Mouse (Mus musculus) gastrocnemius, adult 2 months (tissue): ENCODE measurements around the gene Crk. TPM values are rescaled to one million over a fixed set of nuclear protein-coding genes. Genes with fewer than 3 reads are reported as not detected.

Experiments
- DNase-seq: peaks from one replicate; pipeline ENCODE4 v3.0.0; 2022
- H3K27ac ChIP-seq: fragments of 200-600 bp; 2 replicates; pipeline ENCODE4 v1.8.1; 2022; ENCODE audit warnings: mild to moderate bottlenecking
- H3K4me3 ChIP-seq: fragments of 200-600 bp; 2 replicates; pipeline ENCODE4 v1.8.1; 2022; ENCODE audit warnings: mild to moderate bottlenecking, moderate library complexity
- CTCF ChIP-seq: fragments of 200-600 bp; IDR thresholded peaks from 2 replicates; pipeline ENCODE4 v1.8.1; 2022; ENCODE audit warnings: antibody characterized with exemption, mild to moderate bottlenecking, moderate library complexity
- intact Hi-C: fragments of 180-260 bp; cut with DNase I; formaldehyde crosslinking; loops from one replicate; pipeline ENCODE4 v1.15.1; 2025
- total RNA-seq, 2 experiments: library from RNA; stranded (reverse); gene quantifications; 2 replicates each; pipeline ENCODE4 v1.2.3; 2021

Crk gene
- total RNA-seq, 2 experiments from 2014 or later: 53.4 to 64.3 TPM

GRCm38 (mm10) chr11:75657841-75658240 lies 21.2 kb upstream of the Crk start:
- DNase-seq: no peak
- no peak overlapping the region for H3K27ac ChIP-seq
- TF ChIP-seq CTCF: no peak
- H3K4me3 ChIP-seq: no peak overlapping the region
- intact Hi-C loops: loop anchor here (2.0 kb wide), 1 partner anchor 21 kb away; the partner anchor contains the start of gene Crk

- intact Hi-C loops: no loop called here
- no peak overlapping the region for H3K27ac ChIP-seq
- no peak for TF ChIP-seq CTCF
- H3K4me3 ChIP-seq: no peak overlapping the region
- DNase-seq: no peak
Measured at GRCm38 (mm10) chr11:75658311-75658710, 20.7 kb upstream of the Crk start.

- H3K4me3 ChIP-seq: no peak overlapping the region
- peak overlapping the region; percentile 13; the same call in 1 of the 2 replicates for H3K27ac ChIP-seq
- intact Hi-C loops: no loop called here
- no peak for DNase-seq
- no peak for TF ChIP-seq CTCF
Measured at GRCm38 (mm10) chr11:75658996-75659750, 19.9 kb upstream of the Crk start.

DNA sequence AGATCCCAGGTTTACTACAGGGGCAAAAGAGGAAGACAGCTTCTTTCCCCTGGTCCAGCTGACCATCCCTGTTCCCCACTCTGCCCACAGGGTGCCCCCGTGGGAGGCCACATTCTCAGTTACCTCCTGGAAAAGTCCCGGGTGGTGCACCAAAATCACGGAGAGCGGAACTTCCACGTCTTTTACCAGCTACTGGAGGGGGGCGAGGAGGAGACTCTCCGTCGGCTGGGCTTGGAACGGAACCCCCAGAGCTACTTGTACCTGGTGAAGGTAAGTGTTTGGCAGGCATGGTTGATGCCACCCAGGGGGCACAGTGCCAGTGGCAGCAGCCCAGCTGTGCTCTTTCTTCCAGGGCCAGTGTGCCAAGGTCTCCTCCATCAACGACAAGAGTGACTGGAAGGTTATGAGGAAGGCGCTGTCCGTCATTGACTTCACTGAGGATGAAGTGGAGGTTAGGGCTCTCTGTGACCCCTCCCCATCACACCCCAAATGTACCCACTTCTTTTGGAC lies 18.9 kb upstream of the Crk start:
- Histone ChIP-seq H3K27ac (no peak overlapping the region), H3K4me3 (no peak overlapping the region)
- no peak for TF ChIP-seq CTCF
- intact Hi-C loops: no loop called here
- DNase-seq: no peak

DNA sequence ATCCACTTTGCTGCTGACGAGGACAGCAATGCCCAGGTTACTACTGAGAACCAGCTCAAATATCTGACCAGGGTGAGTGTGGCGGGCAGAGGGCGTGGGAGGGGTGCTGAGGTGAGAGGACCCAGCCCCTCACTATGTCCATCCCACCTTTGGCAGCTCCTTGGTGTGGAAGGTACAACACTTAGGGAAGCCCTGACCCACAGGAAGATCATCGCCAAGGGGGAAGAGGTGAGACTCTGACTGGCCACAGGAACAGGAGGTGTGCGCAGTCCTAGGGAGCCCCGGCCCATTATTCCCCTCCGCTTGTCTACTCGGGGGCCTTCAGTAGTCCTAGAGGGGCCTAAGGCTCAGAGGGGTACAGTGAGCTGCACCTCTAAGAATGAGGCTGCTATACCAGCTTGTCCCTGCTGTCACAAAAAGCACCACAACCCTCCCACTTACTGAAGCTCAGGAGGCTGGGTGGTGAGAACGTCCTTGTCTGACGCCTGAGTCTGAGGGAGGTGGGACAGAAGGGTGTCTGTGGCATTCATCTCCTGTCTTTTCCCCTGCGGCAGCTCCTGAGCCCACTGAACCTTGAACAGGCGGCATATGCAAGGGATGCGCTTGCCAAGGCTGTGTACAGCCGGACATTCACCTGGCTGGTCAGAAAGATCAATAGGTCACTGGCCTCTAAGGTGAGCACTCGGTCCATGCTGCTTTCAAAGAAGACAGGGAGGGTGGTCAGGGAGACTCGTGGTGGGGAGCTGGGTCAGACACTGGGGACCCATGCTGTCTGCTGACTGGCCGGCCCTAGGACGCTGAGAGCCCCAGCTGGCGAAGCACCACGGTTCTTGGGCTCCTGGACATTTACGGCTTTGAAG lies 17.9 kb upstream of the Crk start:
- no peak for TF ChIP-seq CTCF
- intact Hi-C loops: no loop called here
- H3K27ac ChIP-seq: no peak overlapping the region

DNA sequence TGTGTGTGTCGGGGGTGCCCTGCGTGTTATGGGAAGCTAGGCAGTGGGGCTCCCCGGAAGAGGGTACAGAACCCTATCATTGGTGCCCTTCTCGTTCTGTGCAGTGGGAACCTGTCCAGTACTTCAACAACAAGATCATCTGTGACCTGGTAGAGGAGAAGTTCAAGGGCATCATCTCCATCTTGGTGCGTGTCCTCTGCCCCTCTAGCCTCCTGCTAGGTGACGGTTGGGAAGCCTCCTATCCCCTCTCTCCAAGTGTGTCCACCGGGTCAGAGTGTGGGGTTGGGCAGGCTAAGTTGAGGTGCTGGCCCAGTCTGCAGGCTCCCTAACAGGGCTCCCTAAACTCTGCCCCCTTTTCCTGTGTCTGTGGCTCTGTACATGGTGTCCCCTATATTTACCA lies 16.9 kb upstream of the Crk start:
- intact Hi-C loops: no loop called here
- DNase-seq: no peak

More for the DNA sequence above, 17.9 kb upstream of the Crk start:
- DNase-seq: no peak
- no peak overlapping the region for H3K4me3 ChIP-seq

GRCm38 (mm10) chr11:75666296-75666695 lies 12.8 kb upstream of the Crk start:
- intact Hi-C loops: no loop called here
- H3K27ac ChIP-seq: no peak overlapping the region
- no peak for TF ChIP-seq CTCF

More for the DNA sequence above, 16.9 kb upstream of the Crk start:
- Histone ChIP-seq H3K4me3 (no peak overlapping the region), H3K27ac (no peak overlapping the region)
- TF ChIP-seq CTCF: no peak

GRCm38 (mm10) chr11:75668621-75669020 lies 10.4 kb upstream of the Crk start:
- intact Hi-C loops: no loop called here
- Histone ChIP-seq H3K27ac (no peak overlapping the region), H3K4me3 (no peak overlapping the region)
- no peak for TF ChIP-seq CTCF
- no peak for DNase-seq

More at GRCm38 (mm10) chr11:75666296-75666695, 12.8 kb upstream of the Crk start:
- DNase-seq: no peak
- H3K4me3 ChIP-seq: no peak overlapping the region

GRCm38 (mm10) chr11:75669176-75669852 lies 9.7 kb upstream of the Crk start:
- no peak for DNase-seq
- no peak overlapping the region for H3K27ac ChIP-seq
- H3K4me3 ChIP-seq: no peak overlapping the region
- no peak for TF ChIP-seq CTCF
- intact Hi-C loops: no loop called here

GRCm38 (mm10) chr11:75669853-75670200 lies 9.2 kb upstream of the Crk start:
- H3K27ac ChIP-seq: no peak overlapping the region
- no peak for DNase-seq
- TF ChIP-seq CTCF: no peak
- H3K4me3 ChIP-seq: no peak overlapping the region
- intact Hi-C loops: no loop called here

DNA sequence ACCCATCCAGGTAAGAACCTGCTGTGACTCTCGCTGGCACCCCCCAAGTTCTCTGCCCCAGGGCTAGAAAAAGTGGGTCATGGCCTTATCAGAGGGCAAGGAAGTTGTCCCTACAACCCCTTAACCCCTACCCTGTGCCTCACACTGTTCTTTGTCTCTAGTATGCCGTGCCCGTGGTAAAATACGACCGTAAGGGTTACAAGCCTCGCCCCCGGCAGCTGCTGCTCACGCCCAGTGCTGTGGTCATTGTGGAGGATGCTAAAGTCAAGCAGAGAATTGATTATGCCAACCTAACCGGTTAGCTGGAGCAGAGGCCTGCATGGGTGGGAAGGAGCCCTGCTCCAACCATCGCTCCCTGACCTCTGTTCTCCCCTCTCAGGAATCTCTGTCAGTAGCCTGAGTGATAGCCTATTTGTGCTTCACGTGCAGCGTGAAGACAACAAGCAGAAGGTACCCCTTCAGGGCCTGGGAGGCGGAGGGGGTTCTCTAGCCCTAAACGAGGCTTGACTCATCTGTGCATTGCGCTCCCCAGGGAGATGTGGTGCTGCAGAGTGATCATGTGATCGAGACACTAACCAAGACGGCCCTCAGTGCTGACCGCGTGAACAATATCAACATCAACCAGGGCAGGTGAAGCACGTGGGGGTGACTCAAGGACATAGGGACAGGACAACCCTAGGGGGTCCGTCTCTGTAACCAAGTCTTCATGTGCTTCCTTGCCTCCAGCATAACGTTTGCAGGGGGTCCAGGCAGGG lies 7.5 kb upstream of the Crk start:
- TF ChIP-seq CTCF: no peak
- intact Hi-C loops: no loop called here
- no peak overlapping the region for H3K4me3 ChIP-seq
- DNase-seq: no peak
- H3K27ac ChIP-seq: no peak overlapping the region

GRCm38 (mm10) chr11:75673411-75673810 lies 5.6 kb upstream of the Crk start:
- intact Hi-C loops: no loop called here
- no peak for DNase-seq
- TF ChIP-seq CTCF: no peak

More at GRCm38 (mm10) chr11:75673411-75673810, 5.6 kb upstream of the Crk start:
- no peak overlapping the region for H3K4me3 ChIP-seq
- no peak overlapping the region for H3K27ac ChIP-seq
